Mouse (Mus musculus) inflammation-experienced regulatory T-cells, adult 6 months (primary cell): ENCODE results near the gene Nnat. TPM values are rescaled to one million over a fixed set of nuclear protein-coding genes. Genes with fewer than 3 reads are reported as not detected.

Source experiments
- ATAC-seq: one replicate; pipeline ENCODE4 v1.8.0; 2017
- polyA plus RNA-seq, 3 experiments: library from polyadenylated mRNA; unstranded; fragments of 100-300 nt; shearing (Covaris generic); gene quantifications; one replicate each; pipeline ENCODE4 v1.2.1; 2017

Gene Nnat
- polyA plus RNA-seq, 3 experiments from 2014 or later = 0.67 TPM; not detected in 2

DNA sequence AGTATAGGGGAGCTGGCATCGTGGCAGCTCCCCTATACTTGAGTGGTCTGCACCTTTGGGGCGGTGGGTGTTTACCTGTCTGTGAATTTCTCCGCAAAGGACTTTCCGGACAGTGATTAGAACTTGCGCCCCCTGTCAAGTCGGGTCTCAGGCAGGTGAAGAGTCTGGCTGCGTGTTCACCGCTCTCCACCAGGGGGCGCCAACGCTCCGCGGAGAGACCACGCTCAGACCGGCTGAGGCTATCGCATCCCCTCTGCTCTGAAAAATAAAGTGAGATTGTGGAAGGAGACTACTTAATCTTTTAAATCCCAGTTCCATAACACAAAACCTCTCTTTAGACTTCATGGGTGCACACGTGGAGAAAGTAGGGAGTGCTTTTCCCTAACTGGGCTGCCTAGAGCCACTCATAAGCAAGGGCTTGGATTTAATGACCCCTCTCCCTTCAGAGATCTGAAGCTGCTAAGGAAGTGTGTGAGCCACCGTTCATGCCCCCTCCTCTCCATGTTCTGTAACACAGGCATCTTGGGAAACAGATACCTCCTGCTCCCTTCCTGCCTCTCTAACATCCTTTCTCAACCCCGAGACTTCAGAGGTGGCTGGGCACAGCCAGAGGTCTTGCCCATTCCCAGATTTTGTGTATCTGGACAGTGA is 45.3 kb downstream of the Nnat start:
- peak; percentile 58 for ATAC-seq

DNA sequence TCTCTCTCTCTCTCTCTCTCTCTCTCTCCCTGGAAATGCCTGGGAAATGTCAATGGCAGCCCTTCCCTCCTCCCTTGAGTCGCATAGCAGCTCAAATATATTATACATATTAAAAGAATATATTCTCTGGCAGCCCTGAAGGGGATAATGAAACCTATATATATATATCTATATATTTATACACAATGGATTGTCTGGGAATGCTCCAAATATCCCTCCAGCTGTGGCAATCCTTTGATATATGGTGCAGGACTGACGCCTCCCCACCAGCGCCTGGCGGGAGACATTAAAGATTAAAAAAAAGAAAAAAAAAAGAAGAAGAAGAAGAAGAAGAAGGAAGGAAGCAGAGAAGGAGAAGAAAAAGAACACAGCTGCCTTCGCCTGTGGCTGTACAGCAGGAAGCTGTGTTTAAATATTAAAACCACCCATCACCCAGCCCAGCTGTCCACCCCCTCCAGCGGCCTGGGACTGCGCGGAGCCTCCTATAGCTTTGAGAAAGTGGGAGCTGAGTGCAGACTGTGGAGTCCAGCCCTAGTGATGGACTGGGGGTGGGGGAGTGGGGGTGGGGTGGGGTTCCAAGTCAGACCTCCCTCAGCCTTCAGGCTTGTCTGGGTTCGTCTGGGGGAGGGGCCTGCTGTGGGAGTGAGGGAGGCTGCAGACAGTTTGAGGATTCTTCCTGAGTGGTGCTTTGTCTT is 47.8 kb downstream of the Nnat start:
- no peak for ATAC-seq

DNA sequence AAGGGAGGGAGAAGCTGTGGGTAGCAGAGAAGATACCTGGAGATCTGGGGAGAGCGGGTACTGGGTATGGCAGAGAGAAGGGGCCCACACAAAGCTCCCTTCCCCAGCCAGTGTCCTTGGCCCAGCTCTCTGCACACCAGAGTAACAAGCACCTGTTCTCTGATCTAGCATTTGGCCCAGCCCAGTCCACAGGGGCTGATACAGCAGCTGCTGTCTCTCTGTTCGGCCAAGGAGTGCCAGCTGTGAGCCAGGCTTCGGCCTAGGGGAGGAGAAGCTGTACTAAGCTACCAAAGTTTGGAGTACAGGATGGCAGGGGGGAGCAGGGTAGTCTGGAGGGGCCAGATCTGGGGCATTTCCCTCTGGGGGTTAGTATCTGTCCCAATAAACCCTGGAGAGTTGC is 51.9 kb downstream of the Nnat start:
- no peak for ATAC-seq

Other genes with a start within 250 kb of the Nnat start
- gene Ghrh, start 212.6 kb upstream of the Nnat start, polyA plus RNA-seq = not detected
- gene Manbal, start 192.5 kb upstream of the Nnat start, polyA plus RNA-seq = 10 to 100 TPM; 41.4 to 46.8 (median 44.1) TPM
- 1 to 10 TPM in 2 of 3 experiments, under 1 TPM in 1; 0.43 to 2.1 (median 1.0) TPM for gene Src, start 141.6 kb upstream of the Nnat start, polyA plus RNA-seq
- 10 to 100 TPM; 13.9 to 21.2 (median 15.1) TPM for gene Blcap, start 11.2 kb downstream of the Nnat start, polyA plus RNA-seq
- gene Ctnnbl1, start 177.3 kb downstream of the Nnat start, polyA plus RNA-seq = 10 to 100 TPM; 45.7 to 73.0 (median 53.6) TPM